Mouse (Mus musculus): ENCODE results near the gene Cd28. TPM values are rescaled to one million over a fixed set of nuclear protein-coding genes. Genes with fewer than 3 reads are reported as not detected.

The Cd28 gene
- polyA plus RNA-seq (2015; fragmentation: Nextera tagmentation; extraction: Ambion mirVana), result 0.10 and 0.11 TPM in 2 replicates

DNA sequence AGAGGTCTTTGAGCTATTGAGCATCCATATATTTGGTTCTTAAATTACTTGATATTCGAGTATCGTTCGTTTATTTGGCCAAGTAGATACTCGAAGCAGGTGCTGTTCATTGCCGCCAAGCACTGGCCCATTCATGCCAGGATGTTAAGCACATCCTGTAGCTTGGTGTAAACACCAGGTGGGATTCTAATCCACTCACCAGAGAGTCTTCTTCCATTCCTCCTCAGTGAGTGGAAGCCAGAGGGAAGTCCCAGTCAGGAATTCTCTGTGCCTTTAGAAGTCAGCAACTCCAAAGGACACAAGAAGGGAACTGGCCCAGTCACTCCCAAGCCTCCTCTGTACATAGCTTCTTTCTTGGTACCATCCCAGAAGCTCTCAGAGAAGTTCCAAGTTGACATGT lies at the start of gene Cd28:
Gene Cd28, plus strand, starts transcription at position 234 of the 400 bp plus-strand sequence.
- Histone ChIP-seq H3K4me2 (replicated peaks) (no peak within 1 kb of the TSS), H3K4me3 (no peak within 1 kb of the TSS), H3K27ac (replicated peaks) (no peak within 1 kb of the TSS), H3K36me3 (no peaks in the 10 kb centered on the region), H3K27me3 (no peaks in the 10 kb centered on the region), H3K4me1 (peaks cover 6% of the 10 kb centered on the region), H3K9ac (replicated peaks) (no peak within 1 kb of the TSS), H3K9me3 (no peaks in the 10 kb centered on the region)
- WGBS, result 87% methylated on average over 5 of the region's 5 CpGs
- no peak for ATAC-seq (replicated peaks)

DNA sequence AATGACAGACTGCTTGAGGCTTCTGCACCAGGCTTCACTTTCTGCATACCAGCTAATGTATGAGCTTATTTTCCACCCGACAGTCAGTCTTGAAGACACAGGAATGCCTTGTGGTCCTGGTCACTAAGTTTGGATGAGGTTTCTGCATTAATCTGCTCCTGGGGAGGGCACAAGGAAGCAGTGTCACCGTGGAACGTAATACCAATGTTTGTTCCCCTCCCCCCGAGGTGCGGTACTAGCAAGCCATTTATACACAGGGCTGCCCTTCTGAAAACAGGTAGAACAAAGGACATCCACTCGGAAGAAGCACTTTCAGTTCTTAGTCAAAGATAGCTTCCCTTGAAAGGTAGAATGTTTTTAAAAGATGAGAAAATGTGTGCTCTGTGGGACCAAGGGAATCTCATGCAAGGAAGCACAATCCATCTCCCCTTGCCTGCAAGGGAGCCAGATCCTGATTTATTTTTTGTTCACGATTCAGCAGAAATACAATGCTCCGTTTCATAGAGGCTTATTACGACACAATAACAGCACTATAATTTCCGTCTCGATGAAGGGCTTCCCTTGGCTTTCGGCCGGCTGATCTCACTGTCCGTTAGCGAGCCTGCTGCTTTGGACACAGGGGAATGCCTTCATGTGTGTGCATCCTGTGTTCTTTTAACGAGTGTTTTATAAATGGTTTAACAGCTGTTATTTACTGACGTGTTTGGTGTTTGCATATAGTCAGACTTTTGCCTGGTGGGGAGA lies 48.6 kb upstream of the Cd28 start:
- WGBS, result 15% methylated on average over 17 of the region's 17 CpGs
- Histone ChIP-seq H3K9ac (replicated peaks) (peak overlapping the region; percentile 41), H3K4me1 (peaks cover 13% of the 10 kb centered on the region), H3K27me3 (no peaks in the 10 kb centered on the region), H3K4me2 (replicated peaks) (peak overlapping the region; percentile 43), H3K9me3 (no peaks in the 10 kb centered on the region), H3K36me3 (no peaks in the 10 kb centered on the region), H3K27ac (replicated peaks) (peak overlapping the region; percentile 59), H3K4me3 (peak overlapping the region; percentile 22)
- ATAC-seq (replicated peaks), result no peak; the same call in 1 of the 2 replicates

DNA sequence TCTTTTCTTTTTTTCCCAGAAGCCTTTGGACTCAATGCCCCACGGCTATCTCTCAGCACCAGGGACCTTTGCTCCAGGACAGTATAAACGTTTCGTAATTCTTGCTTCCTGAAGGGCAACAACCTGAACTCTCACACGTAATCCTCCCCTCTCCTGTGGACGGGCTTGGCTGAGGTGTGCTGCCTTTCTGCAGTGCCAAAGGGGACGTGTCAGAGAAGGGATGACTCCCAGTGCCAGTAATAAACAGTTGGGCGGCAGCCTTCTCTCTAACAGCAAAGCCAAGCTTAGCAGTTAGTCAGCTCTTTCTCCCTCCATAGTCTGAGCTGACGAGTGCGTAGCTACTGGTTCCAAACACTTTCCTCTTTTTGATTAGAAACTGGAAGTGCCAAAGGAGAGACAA lies 47.6 kb upstream of the Cd28 start:
- H3K4me2 ChIP-seq (replicated peaks), result no peak overlapping the region
- H3K4me3 ChIP-seq, result no peak overlapping the region
- 69% methylated on average over 9 of the region's 9 CpGs for WGBS
- no peak for ATAC-seq (replicated peaks)
- H3K4me1 ChIP-seq, result peaks cover 13% of the 10 kb centered on the region
- H3K27ac ChIP-seq (replicated peaks), result no peak overlapping the region
- no peak overlapping the region for H3K9ac ChIP-seq (replicated peaks)
- H3K27me3 ChIP-seq, result no peaks in the 10 kb centered on the region
- no peaks in the 10 kb centered on the region for H3K36me3 ChIP-seq
- H3K9me3 ChIP-seq, result no peaks in the 10 kb centered on the region

DNA sequence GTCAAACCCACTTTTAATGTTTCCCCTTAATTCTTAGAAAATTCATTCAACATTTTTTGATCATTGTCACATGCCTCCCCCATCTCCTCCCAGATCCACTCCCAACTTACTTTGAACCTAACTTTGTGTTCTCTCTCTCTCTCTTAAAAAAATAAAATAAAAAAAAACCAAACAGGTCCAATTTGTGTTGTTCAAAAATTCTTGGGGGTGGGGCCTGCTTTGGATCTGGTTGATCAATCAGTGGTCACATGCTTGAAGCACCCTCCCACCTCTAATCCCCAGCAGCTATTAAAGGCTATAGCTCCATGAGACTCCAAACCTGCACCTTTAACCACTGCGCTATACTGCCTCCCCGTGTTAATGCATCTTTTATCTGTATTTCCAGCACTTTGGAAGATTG lies 46.9 kb upstream of the Cd28 start:
- Histone ChIP-seq H3K4me3 (no peak overlapping the region), H3K27ac (replicated peaks) (no peak overlapping the region), H3K4me2 (replicated peaks) (no peak overlapping the region), H3K27me3 (no peaks in the 10 kb centered on the region), H3K36me3 (no peaks in the 10 kb centered on the region), H3K4me1 (peaks cover 13% of the 10 kb centered on the region), H3K9ac (replicated peaks) (no peak overlapping the region), H3K9me3 (no peaks in the 10 kb centered on the region)
- no peak for ATAC-seq (replicated peaks)
- WGBS, result 95% methylated on average over 2 of the region's 2 CpGs

DNA sequence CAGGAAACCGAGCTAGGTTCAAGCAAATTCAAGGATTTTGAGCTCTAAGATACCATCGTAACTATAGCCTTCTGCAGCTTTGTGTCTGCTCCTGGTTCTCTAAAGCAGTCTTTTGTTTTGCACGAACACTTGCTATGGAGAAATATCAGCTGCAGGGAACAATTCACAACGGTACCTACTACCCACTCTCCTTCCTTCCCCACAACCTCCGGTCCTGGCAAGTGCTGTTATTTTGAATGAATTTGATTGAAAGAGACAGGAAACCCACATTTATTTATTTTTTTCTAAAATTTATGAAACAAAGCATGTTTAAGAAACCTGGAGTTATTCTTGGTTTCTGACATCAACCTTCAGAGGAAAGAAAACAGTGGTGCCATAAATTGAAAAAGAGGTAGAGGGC lies 46.4 kb upstream of the Cd28 start:
- 67% methylated on average over 5 of the region's 5 CpGs for WGBS
- Histone ChIP-seq H3K4me1 (peaks cover 13% of the 10 kb centered on the region), H3K9me3 (no peaks in the 10 kb centered on the region), H3K9ac (replicated peaks) (no peak overlapping the region), H3K4me2 (replicated peaks) (no peak overlapping the region), H3K36me3 (no peaks in the 10 kb centered on the region), H3K27ac (replicated peaks) (no peak overlapping the region), H3K27me3 (no peaks in the 10 kb centered on the region), H3K4me3 (no peak overlapping the region)
- ATAC-seq (replicated peaks), result no peak

DNA sequence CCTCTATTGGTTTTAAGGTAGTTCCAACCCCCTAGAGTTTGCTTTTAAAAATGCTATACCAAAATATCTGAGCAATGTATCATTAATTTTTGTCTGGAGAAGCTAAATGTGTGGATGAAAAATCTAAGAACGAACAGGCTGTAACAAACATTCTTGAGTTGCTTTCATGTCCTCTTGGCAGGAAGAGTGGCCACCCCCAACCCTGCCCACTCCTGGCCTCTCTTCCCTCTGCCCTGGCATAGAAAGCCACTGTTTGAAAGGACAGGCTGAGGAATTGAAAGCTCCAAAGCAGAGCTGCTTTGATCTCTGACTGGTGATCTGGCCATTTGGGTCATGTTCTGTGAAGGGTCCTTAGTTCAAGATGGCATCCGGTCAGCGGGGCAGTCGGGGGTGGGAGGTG lies 32.8 kb upstream of the Cd28 start:
- no peak overlapping the region for H3K9ac ChIP-seq (replicated peaks)
- H3K4me1 ChIP-seq, result no peaks in the 10 kb centered on the region
- no peaks in the 10 kb centered on the region for H3K36me3 ChIP-seq
- WGBS, result 87% methylated on average over 4 of the region's 4 CpGs
- no peaks in the 10 kb centered on the region for H3K9me3 ChIP-seq
- no peaks in the 10 kb centered on the region for H3K27me3 ChIP-seq
- no peak overlapping the region for H3K4me3 ChIP-seq
- ATAC-seq (replicated peaks), result no peak
- H3K4me2 ChIP-seq (replicated peaks), result no peak overlapping the region
- H3K27ac ChIP-seq (replicated peaks), result no peak overlapping the region

DNA sequence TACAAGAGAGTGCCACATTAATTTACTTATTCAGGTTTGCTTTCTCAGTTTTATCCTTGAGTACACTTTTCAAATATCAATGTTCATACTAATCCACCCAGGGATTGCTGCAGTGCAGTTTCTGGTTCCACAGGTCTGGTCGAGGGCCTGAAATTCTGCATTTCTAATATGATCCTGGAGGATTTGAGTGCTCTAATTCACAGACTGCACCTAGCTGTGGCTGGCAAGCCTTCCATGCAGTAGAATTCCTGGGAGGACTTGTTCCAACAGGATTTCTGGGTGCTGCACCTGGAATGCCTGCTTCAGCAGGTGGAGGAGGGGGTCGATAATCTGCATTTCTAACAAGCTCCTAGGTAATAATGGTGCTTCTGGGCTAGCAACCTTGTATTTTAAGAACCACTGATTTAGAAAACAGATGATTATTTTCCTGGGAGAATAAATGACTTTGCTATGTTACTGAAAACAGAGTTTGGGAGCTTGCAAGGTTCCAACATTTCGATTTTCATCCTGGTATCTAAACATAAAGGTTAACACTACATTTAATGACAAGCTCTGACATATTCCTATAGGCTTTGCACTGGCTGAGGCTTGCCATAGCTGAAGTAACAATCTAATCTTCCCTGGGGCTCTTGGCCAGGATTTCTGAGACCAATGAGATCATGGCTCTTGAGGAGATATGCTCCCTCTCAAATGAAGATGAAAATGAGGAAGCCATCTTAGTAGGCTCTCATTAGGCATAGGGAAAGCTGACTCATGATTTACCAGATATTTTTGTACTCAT lies 20.3 kb upstream of the Cd28 start:
- WGBS, result 83% methylated on average over 3 of the region's 3 CpGs
- no peaks in the 10 kb centered on the region for H3K36me3 ChIP-seq
- H3K9me3 ChIP-seq, result no peaks in the 10 kb centered on the region
- no peak for ATAC-seq (replicated peaks)
- no peak overlapping the region for H3K9ac ChIP-seq (replicated peaks)
- H3K27me3 ChIP-seq, result no peaks in the 10 kb centered on the region
- no peaks in the 10 kb centered on the region for H3K4me1 ChIP-seq
- H3K4me3 ChIP-seq, result no peak overlapping the region
- H3K27ac ChIP-seq (replicated peaks), result no peak overlapping the region
- H3K4me2 ChIP-seq (replicated peaks), result no peak overlapping the region

DNA sequence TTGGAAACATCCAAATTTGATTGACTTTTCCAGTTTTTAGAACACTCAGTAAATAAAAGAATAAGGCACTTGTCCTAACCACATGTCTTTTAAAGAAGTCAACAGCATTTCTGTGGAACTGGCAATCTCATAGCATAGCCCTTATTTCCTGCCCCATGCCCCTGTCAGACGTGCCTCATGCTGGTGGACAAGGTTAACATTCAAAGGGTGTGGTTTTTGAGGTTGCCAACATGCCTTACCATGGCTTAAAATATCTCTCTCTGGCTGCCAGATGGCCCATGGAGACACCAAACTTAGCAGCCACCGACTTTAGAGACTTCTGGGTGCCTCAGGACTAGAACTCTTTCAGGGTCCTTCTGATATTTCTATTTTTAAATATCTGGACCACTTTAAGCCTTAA lies 14.0 kb upstream of the Cd28 start:
- Histone ChIP-seq H3K4me2 (replicated peaks) (no peak overlapping the region), H3K4me1 (no peaks in the 10 kb centered on the region), H3K27me3 (no peaks in the 10 kb centered on the region), H3K36me3 (no peaks in the 10 kb centered on the region), H3K9ac (replicated peaks) (no peak overlapping the region), H3K4me3 (no peak overlapping the region), H3K9me3 (no peaks in the 10 kb centered on the region), H3K27ac (replicated peaks) (no peak overlapping the region)
- no peak for ATAC-seq (replicated peaks)
- 52% methylated on average over 2 of the region's 2 CpGs for WGBS

DNA sequence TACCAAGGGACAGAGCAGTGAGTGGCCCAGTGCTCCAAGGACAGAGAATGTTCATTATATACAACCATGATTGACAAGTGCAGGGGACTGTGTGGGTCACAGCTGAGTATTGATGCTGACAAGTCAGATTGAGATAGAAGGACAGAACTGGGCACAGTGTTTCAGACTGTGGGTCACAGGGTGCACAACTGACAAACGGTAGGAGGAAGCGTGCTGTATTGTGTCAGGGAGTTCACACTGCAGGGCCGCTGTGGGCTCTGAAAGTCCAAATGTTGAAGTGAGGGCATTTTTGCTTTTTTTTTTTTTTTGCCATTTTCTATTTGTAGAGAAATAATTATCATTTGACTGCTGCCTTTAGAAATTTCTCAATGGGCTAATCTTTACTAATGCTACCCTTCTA lies 3.4 kb upstream of the Cd28 start:
- no peak overlapping the region for H3K27ac ChIP-seq (replicated peaks)
- WGBS, result 78% methylated on average over 3 of the region's 3 CpGs
- H3K4me2 ChIP-seq (replicated peaks), result no peak overlapping the region

DNA sequence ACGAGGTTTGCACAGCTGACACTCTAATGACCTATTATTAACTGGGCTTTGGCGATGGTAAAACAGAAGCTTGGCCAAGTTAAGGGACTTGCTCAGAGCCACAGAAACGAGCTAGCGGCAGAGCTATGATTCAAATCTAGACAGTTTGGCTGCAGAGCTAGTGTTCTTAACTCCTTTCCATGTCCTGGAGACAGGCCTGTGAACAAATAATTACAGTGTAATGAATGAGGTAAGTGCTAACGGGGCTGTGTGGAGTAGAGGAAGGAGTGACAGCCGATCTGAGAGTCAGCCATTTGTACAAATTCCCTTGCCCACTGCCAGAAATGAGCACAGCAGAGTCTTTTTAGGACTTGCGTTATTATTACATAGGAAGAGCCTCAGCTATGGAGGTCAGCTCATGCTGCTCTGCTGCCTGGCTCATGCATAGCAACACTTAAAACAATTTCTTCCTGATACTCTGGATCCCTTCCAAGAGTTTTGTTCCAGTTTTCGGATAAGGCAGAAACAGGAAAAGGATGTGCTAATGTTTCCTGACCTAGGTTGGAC lies 876 bp upstream of the Cd28 start:
- ATAC-seq (replicated peaks), result peak; percentile 81
- Histone ChIP-seq H3K4me1 (peaks cover 6% of the 10 kb centered on the region), H3K36me3 (no peaks in the 10 kb centered on the region), H3K9me3 (no peaks in the 10 kb centered on the region), H3K27ac (replicated peaks) (no peak overlapping the region), H3K4me2 (replicated peaks) (no peak overlapping the region), H3K9ac (replicated peaks) (no peak overlapping the region), H3K4me3 (no peak overlapping the region), H3K27me3 (no peaks in the 10 kb centered on the region)
- WGBS, result 27% methylated on average over 8 of the region's 8 CpGs

More for the DNA sequence above, 3.4 kb upstream of the Cd28 start:
- Histone ChIP-seq H3K4me1 (peaks cover 6% of the 10 kb centered on the region), H3K4me3 (no peak overlapping the region), H3K9me3 (no peaks in the 10 kb centered on the region), H3K27me3 (no peaks in the 10 kb centered on the region), H3K36me3 (no peaks in the 10 kb centered on the region), H3K9ac (replicated peaks) (no peak overlapping the region)
- ATAC-seq (replicated peaks), result no peak

DNA sequence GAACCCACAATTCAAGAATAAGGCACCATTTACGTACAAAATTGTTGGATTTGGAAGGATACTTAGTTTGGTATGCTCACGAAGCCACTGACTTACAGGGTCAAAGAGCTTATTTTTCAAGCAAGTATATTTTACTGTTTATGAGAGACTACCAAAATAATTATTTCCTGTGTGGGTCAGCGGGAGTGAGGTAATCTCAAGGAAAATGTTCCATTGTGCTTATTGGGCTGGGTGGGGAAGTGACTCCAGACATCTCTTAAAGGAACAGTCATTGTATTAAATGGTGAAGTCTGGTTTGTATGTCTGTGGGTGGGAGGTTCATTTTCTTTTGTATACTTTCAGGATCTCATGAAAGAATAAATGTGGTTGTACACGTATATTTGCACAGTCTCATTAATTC lies 2.0 kb downstream of the Cd28 start:
- H3K9ac ChIP-seq (replicated peaks), result no peak overlapping the region
- H3K27me3 ChIP-seq, result no peaks in the 10 kb centered on the region
- ATAC-seq (replicated peaks), result no peak
- H3K36me3 ChIP-seq, result no peaks in the 10 kb centered on the region
- peaks cover 6% of the 10 kb centered on the region for H3K4me1 ChIP-seq
- WGBS, result 84% methylated on average over 4 of the region's 4 CpGs
- H3K9me3 ChIP-seq, result no peaks in the 10 kb centered on the region
- H3K27ac ChIP-seq (replicated peaks), result no peak overlapping the region
- H3K4me2 ChIP-seq (replicated peaks), result no peak overlapping the region
- no peak overlapping the region for H3K4me3 ChIP-seq

DNA sequence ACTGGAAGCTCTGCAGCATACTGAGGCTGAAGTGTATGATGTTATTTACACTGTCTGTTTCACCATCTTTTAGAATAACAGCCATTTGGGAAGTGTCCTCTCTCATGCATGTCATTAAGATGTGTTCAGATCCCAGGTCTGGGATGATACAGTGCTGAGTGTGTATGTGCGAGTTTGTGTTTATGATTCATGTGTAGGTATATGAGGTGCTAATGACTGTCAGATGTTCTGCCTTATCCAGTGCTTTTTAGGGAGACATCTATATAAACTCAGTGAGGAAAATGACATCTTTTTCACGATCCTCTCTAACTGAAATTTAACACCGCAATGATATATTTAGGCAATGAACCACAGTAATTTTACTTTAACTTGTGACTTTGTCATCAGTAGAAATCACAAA lies 7.0 kb downstream of the Cd28 start:
- WGBS, result 94% methylated on average over 3 of the region's 3 CpGs
- no peak overlapping the region for H3K4me2 ChIP-seq (replicated peaks)
- H3K4me1 ChIP-seq, result no peaks in the 10 kb centered on the region
- H3K9ac ChIP-seq (replicated peaks), result no peak overlapping the region
- no peaks in the 10 kb centered on the region for H3K27me3 ChIP-seq
- no peaks in the 10 kb centered on the region for H3K36me3 ChIP-seq
- H3K27ac ChIP-seq (replicated peaks), result no peak overlapping the region
- no peak overlapping the region for H3K4me3 ChIP-seq
- ATAC-seq (replicated peaks), result no peak
- no peaks in the 10 kb centered on the region for H3K9me3 ChIP-seq
